Mouse (Mus musculus): ENCODE data around the gene Fam166b. TPM values are rescaled to one million over a fixed set of nuclear protein-coding genes. Genes with fewer than 3 reads are reported as not detected.
A peak's percentile ranks its signal among the peaks of the same experiment; 100 is the strongest.

The Fam166b gene
- polyA plus RNA-seq (2014; fragmentation: Nextera tagmentation; extraction: Ambion mirVana) = 1.6 and 2.2 TPM in 2 replicates

GRCm38 (mm10) chr4:43428946-43429345, at the start of gene Fam166b:
Gene Fam166b (minus strand): TSS chr4:43429134.
- no peak within 1 kb of the TSS for H3K27ac ChIP-seq
- WGBS = 7% methylated on average over 10 of the region's 10 CpGs

GRCm38 (mm10) chr4:43478534-43478858, 49.6 kb upstream of the Fam166b start:
- no peaks in the 10 kb centered on the region for H3K36me3 ChIP-seq (replicated peaks; ENCODE audit: control insufficient read depth, insufficient read depth)
- peak overlapping the region; percentile 41; the same call in 1 of the 2 replicates for H3K27ac ChIP-seq
- H3K27me3 ChIP-seq (ENCODE audit: control insufficient read depth, insufficient read depth, low read length) = no peaks in the 10 kb centered on the region
- H3K4me3 ChIP-seq (replicated peaks; ENCODE audit: low read length) = peak overlapping the region; percentile 24
- H3K9ac ChIP-seq = 0 out of 2 replicates have a peak overlapping the region, but pooled peaks have one; percentile 20
- H3K4me1 ChIP-seq (replicated peaks; ENCODE audit: control insufficient read depth, insufficient read depth, low read length) = 0 out of 2 replicates have a peak, but pooled peaks cover 6% of the 10 kb centered on the region
- DNase-seq (ENCODE audit: low spot score) (no peak), ATAC-seq (ENCODE audit: low FRiP score) (no peak; the same call in 1 of the 2 replicates)
- no peaks in the 10 kb centered on the region for H3K9me3 ChIP-seq (ENCODE audit: control insufficient read depth, low read length)
- peak overlapping the region; percentile 51 for H3K4me2 ChIP-seq (replicated peaks)
- WGBS = 53% methylated on average over 8 of the region's 8 CpGs

More at GRCm38 (mm10) chr4:43428946-43429345, at the start of gene Fam166b:
- Histone ChIP-seq H3K27me3 (ENCODE audit: control insufficient read depth, insufficient read depth, low read length) (peaks cover 17% of the 10 kb centered on the region), H3K4me2 (replicated peaks) (0 out of 2 replicates have a peak within 1 kb of the TSS, but pooled peaks have one; percentile 1), H3K4me3 (replicated peaks; ENCODE audit: low read length) (no peak within 1 kb of the TSS), H3K9me3 (ENCODE audit: control insufficient read depth, low read length) (no peaks in the 10 kb centered on the region), H3K4me1 (replicated peaks; ENCODE audit: control insufficient read depth, insufficient read depth, low read length) (peaks cover 15% of the 10 kb centered on the region), H3K36me3 (replicated peaks; ENCODE audit: control insufficient read depth, insufficient read depth) (peaks cover 38% of the 10 kb centered on the region), H3K9ac (peak within 1 kb of the TSS; percentile 6; the same call in 1 of the 2 replicates)
- DNase-seq (ENCODE audit: low spot score) = no peak
- 0 out of 2 replicates have a peak, but pooled peaks have one; percentile 9 for ATAC-seq (ENCODE audit: low FRiP score)

GRCm38 (mm10) chr4:43477857-43478533, 49.1 kb upstream of the Fam166b start:
- H3K4me1 ChIP-seq (replicated peaks; ENCODE audit: control insufficient read depth, insufficient read depth, low read length) = 0 out of 2 replicates have a peak, but pooled peaks cover 6% of the 10 kb centered on the region
- ATAC-seq (ENCODE audit: low FRiP score) = peak; percentile 93
- H3K9ac ChIP-seq = 0 out of 2 replicates have a peak overlapping the region, but pooled peaks have one; percentile 20
- peak overlapping the region; percentile 41; the same call in 1 of the 2 replicates for H3K27ac ChIP-seq
- WGBS = 17% methylated on average over 11 of the region's 11 CpGs
- H3K4me3 ChIP-seq (replicated peaks; ENCODE audit: low read length) = peak overlapping the region; percentile 24
- no peaks in the 10 kb centered on the region for H3K27me3 ChIP-seq (ENCODE audit: control insufficient read depth, insufficient read depth, low read length)
- peak overlapping the region; percentile 51 for H3K4me2 ChIP-seq (replicated peaks)
- H3K9me3 ChIP-seq (ENCODE audit: control insufficient read depth, low read length) = no peaks in the 10 kb centered on the region
- DNase-seq (ENCODE audit: low spot score) = peak; percentile 86
- no peaks in the 10 kb centered on the region for H3K36me3 ChIP-seq (replicated peaks; ENCODE audit: control insufficient read depth, insufficient read depth)

GRCm38 (mm10) chr4:43476604-43477003, 47.7 kb upstream of the Fam166b start:
- no peak overlapping the region for H3K9ac ChIP-seq
- no peak for ATAC-seq (ENCODE audit: low FRiP score)
- 0 out of 2 replicates have a peak, but pooled peaks cover 6% of the 10 kb centered on the region for H3K4me1 ChIP-seq (replicated peaks; ENCODE audit: control insufficient read depth, insufficient read depth, low read length)
- no peak for DNase-seq (ENCODE audit: low spot score)
- H3K4me3 ChIP-seq (replicated peaks; ENCODE audit: low read length) = no peak overlapping the region
- no peak overlapping the region for H3K27ac ChIP-seq
- H3K36me3 ChIP-seq (replicated peaks; ENCODE audit: control insufficient read depth, insufficient read depth) = no peaks in the 10 kb centered on the region
- H3K4me2 ChIP-seq (replicated peaks) = no peak overlapping the region
- no peaks in the 10 kb centered on the region for H3K27me3 ChIP-seq (ENCODE audit: control insufficient read depth, insufficient read depth, low read length)
- 91% methylated on average over 6 of the region's 6 CpGs for WGBS
- no peaks in the 10 kb centered on the region for H3K9me3 ChIP-seq (ENCODE audit: control insufficient read depth, low read length)

- H3K4me1 ChIP-seq (replicated peaks; ENCODE audit: control insufficient read depth, insufficient read depth, low read length) = 0 out of 2 replicates have a peak, but pooled peaks cover 6% of the 10 kb centered on the region
- no peaks in the 10 kb centered on the region for H3K27me3 ChIP-seq (ENCODE audit: control insufficient read depth, insufficient read depth, low read length)
- ATAC-seq (ENCODE audit: low FRiP score) (no peak), DNase-seq (ENCODE audit: low spot score) (no peak)
- no peak overlapping the region for H3K4me3 ChIP-seq (replicated peaks; ENCODE audit: low read length)
- H3K4me2 ChIP-seq (replicated peaks) = no peak overlapping the region
- H3K9ac ChIP-seq = no peak overlapping the region
- no peak overlapping the region for H3K27ac ChIP-seq
- H3K36me3 ChIP-seq (replicated peaks; ENCODE audit: control insufficient read depth, insufficient read depth) = no peaks in the 10 kb centered on the region
- H3K9me3 ChIP-seq (ENCODE audit: control insufficient read depth, low read length) = no peaks in the 10 kb centered on the region
- 81% methylated on average over 1 of the region's 1 CpGs for WGBS
These were observed 44.7 kb upstream of the Fam166b start for GRCm38 (mm10) chr4:43473636-43474035.

GRCm38 (mm10) chr4:43470301-43470700, 41.4 kb upstream of the Fam166b start:
- DNase-seq (ENCODE audit: low spot score) (no peak), ATAC-seq (ENCODE audit: low FRiP score) (no peak)
- H3K4me3 ChIP-seq (replicated peaks; ENCODE audit: low read length) = no peak overlapping the region

GRCm38 (mm10) chr4:43466872-43467271, 37.9 kb upstream of the Fam166b start:
- Histone ChIP-seq H3K36me3 (replicated peaks; ENCODE audit: control insufficient read depth, insufficient read depth) (no peaks in the 10 kb centered on the region), H3K27me3 (ENCODE audit: control insufficient read depth, insufficient read depth, low read length) (no peaks in the 10 kb centered on the region), H3K4me3 (replicated peaks; ENCODE audit: low read length) (no peak overlapping the region), H3K27ac (no peak overlapping the region), H3K9me3 (ENCODE audit: control insufficient read depth, low read length) (no peaks in the 10 kb centered on the region), H3K9ac (no peak overlapping the region), H3K4me2 (replicated peaks) (no peak overlapping the region), H3K4me1 (replicated peaks; ENCODE audit: control insufficient read depth, insufficient read depth, low read length) (no peaks in the 10 kb centered on the region)
- ATAC-seq (ENCODE audit: low FRiP score) (no peak), DNase-seq (ENCODE audit: low spot score) (no peak)
- WGBS = 93% methylated on average over 7 of the region's 7 CpGs

More at GRCm38 (mm10) chr4:43470301-43470700, 41.4 kb upstream of the Fam166b start:
- Histone ChIP-seq H3K4me2 (replicated peaks) (no peak overlapping the region), H3K27me3 (ENCODE audit: control insufficient read depth, insufficient read depth, low read length) (no peaks in the 10 kb centered on the region), H3K4me1 (replicated peaks; ENCODE audit: control insufficient read depth, insufficient read depth, low read length) (no peaks in the 10 kb centered on the region), H3K9ac (no peak overlapping the region), H3K9me3 (ENCODE audit: control insufficient read depth, low read length) (no peaks in the 10 kb centered on the region), H3K36me3 (replicated peaks; ENCODE audit: control insufficient read depth, insufficient read depth) (no peaks in the 10 kb centered on the region), H3K27ac (no peak overlapping the region)
- 91% methylated on average over 10 of the region's 10 CpGs for WGBS

GRCm38 (mm10) chr4:43465935-43466334, 37.0 kb upstream of the Fam166b start:
- Histone ChIP-seq H3K9ac (no peak overlapping the region), H3K4me1 (replicated peaks; ENCODE audit: control insufficient read depth, insufficient read depth, low read length) (no peaks in the 10 kb centered on the region), H3K27ac (no peak overlapping the region), H3K4me3 (replicated peaks; ENCODE audit: low read length) (no peak overlapping the region), H3K27me3 (ENCODE audit: control insufficient read depth, insufficient read depth, low read length) (no peaks in the 10 kb centered on the region), H3K9me3 (ENCODE audit: control insufficient read depth, low read length) (no peaks in the 10 kb centered on the region), H3K4me2 (replicated peaks) (no peak overlapping the region), H3K36me3 (replicated peaks; ENCODE audit: control insufficient read depth, insufficient read depth) (no peaks in the 10 kb centered on the region)
- ATAC-seq (ENCODE audit: low FRiP score) (no peak), DNase-seq (ENCODE audit: low spot score) (no peak)
- WGBS = 88% methylated on average over 6 of the region's 6 CpGs

- Histone ChIP-seq H3K9me3 (ENCODE audit: control insufficient read depth, low read length) (no peaks in the 10 kb centered on the region), H3K4me2 (replicated peaks) (no peak overlapping the region), H3K27ac (no peak overlapping the region), H3K4me3 (replicated peaks; ENCODE audit: low read length) (no peak overlapping the region), H3K9ac (no peak overlapping the region), H3K27me3 (ENCODE audit: control insufficient read depth, insufficient read depth, low read length) (no peaks in the 10 kb centered on the region), H3K4me1 (replicated peaks; ENCODE audit: control insufficient read depth, insufficient read depth, low read length) (no peaks in the 10 kb centered on the region), H3K36me3 (replicated peaks; ENCODE audit: control insufficient read depth, insufficient read depth) (no peaks in the 10 kb centered on the region)
- 94% methylated on average over 5 of the region's 5 CpGs for WGBS
- DNase-seq (ENCODE audit: low spot score) (no peak), ATAC-seq (ENCODE audit: low FRiP score) (no peak)
These were observed 34.2 kb upstream of the Fam166b start for GRCm38 (mm10) chr4:43463102-43463501.
